Mouse (Mus musculus): ENCODE data around the gene Larp6. TPM values are rescaled to one million over a fixed set of nuclear protein-coding genes. Genes with fewer than 3 reads are reported as not detected.

Larp6 gene
- polyA plus RNA-seq, 1 experiment, result 0.84 TPM

DNA sequence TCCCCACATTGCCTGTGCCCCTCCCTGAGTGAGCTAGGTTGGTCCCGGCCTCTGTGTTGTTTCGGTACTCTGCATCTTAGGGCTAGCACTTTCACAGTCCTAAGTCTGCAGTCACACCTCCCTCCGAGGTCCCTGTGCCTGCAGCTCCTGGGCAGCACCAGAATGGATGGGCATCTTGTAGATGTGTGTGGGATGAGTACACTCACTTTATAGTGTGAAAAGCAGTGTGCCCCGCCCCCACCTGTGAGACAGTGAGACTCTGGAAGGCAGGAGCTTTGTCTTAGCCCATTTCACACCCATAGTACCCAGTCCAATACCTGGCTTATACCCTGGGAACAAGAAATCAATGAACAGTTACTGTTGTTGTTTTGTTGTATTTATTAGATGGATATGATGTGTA lies 2.5 kb downstream of the Larp6 start:
- no peak for DNase-seq (ENCODE audit: low read depth)

GRCm38 (mm10) chr9:60715828-60716227 lies 3.0 kb downstream of the Larp6 start:
- DNase-seq (ENCODE audit: low read depth), result no peak

DNA sequence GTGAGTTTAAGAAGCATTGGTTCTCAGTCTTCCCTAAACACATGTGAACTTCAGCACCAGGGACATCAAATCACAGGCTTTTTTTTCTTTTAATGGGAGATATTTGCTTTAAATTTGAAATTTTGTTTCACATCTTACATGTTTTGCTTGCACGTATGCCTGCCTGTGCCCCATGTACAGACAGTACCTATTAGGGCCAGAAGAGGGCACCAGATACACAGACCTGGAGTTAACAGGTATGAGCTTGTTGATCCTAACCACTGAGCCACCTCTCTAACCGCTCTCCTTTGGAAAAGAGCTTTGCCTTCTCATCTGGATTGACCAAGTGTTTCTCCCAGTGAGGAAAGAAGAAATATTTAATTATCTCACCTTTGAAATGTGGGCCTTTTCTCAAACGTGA lies 5.5 kb downstream of the Larp6 start:
- no peak for DNase-seq (ENCODE audit: low read depth)

DNA sequence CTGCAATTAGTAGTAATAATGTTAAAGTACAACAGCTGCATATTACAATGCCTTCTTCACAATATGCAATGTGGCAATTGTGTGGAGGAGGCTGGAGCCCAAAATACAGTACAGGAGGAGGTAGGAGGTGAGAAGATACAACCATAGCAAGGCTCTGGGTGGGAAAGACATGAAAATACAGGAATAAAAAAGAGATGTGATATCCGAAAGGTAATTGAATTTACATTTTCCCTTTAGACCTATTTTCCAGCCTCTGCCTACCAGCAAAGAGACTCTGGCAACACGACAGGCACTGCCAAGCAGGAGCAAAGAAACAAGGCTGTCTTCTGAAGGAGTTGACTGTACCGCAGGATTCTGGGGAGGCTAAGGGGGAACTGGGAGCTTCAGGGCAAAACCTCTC lies 6.9 kb downstream of the Larp6 start:
- DNase-seq (ENCODE audit: low read depth), result no peak

GRCm38 (mm10) chr9:60724968-60725367 lies 12.2 kb downstream of the Larp6 start:
- no peak for DNase-seq (ENCODE audit: low read depth)

- no peak for DNase-seq (ENCODE audit: low read depth)
These were observed 21.5 kb downstream of the Larp6 start for GRCm38 (mm10) chr9:60734321-60734720.

DNA sequence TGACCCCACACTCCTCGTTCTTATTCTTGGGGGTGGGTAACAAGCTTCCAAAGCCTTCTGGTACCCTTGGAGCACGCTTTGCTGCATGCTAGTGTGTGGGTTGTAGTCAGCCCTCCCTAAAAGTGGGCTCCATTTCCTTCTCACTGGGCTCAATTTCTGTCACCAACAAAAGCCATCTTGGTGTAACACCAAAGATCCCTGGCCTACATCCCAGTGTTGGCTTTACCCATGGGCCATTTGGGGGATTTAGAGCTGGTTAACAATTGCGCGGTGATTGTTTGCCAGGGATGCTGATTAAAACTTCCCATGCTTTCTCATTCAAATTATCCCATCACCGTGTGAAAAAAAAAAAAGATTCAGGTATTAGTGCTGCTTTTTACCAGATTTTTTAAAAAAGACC lies 26.3 kb downstream of the Larp6 start:
- DNase-seq (ENCODE audit: low read depth), result no peak

GRCm38 (mm10) chr9:60741436-60741835 lies 28.6 kb downstream of the Larp6 start:
- DNase-seq (ENCODE audit: low read depth), result no peak

DNA sequence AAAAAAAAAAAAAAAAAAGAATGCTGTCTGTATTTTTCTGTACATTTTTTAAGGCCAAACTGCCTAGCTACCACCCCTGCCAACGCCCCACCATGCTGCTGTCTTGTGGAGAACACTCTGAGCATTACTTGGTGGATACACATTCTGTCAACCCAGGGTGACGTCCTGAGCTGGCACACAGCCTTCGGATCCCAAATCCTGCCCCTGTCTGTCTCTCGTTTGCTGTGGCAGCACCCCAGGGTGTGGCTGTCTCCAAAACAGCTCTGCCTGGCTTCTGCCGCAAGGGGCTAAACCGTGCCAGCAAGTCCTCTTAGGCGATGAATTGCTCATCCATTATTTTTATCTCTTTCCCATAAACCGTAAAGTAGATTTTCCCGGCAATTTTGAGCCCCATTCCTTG lies 29.7 kb downstream of the Larp6 start:
- no peak for DNase-seq (ENCODE audit: low read depth)

GRCm38 (mm10) chr9:60743180-60743900 lies 30.6 kb downstream of the Larp6 start:
- DNase-seq (ENCODE audit: low read depth), result peak; percentile 46

GRCm38 (mm10) chr9:60744171-60744969 lies 31.6 kb downstream of the Larp6 start:
- no peak for DNase-seq (ENCODE audit: low read depth)

DNA sequence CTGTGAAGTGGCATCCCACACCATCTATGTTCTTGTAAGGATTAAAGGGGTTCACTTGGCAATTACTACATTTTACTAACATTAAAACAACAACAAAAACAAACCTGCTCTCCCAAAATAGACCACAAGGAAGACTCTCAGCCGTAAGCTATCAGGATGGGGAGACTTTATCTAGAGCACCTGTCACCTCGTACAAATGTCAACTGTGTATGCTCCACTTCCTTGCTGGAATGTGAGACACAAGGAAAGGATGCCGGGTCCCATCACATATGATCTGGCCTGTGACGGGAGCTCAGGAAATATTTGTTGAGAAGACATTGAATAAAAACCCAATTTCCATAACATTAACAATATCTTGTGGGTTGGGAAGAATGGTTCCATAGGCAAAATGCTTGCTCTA lies 32.2 kb downstream of the Larp6 start:
- DNase-seq (ENCODE audit: low read depth), result no peak

DNA sequence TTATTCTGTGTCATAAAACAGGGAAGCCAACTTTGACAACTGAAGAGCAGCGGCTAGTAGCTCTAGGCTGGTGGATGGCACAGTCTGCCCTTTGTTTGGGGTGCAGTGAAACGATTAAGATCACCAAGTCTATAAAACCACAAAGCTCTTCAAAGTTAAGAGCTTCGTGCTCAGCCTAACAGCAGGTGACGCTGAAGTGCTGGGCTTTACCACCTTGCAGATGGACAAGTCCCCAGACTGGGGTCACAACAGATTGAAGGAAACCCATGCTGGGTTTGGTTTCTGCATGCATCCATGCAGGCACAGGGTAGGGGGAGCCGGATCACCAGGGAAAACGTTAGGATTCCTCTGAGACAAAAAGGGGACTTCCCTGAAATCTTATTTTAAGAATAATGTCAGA lies 33.8 kb downstream of the Larp6 start:
- no peak for DNase-seq (ENCODE audit: low read depth)

GRCm38 (mm10) chr9:60747672-60748071 lies 34.9 kb downstream of the Larp6 start:
- no peak for DNase-seq (ENCODE audit: low read depth)

DNA sequence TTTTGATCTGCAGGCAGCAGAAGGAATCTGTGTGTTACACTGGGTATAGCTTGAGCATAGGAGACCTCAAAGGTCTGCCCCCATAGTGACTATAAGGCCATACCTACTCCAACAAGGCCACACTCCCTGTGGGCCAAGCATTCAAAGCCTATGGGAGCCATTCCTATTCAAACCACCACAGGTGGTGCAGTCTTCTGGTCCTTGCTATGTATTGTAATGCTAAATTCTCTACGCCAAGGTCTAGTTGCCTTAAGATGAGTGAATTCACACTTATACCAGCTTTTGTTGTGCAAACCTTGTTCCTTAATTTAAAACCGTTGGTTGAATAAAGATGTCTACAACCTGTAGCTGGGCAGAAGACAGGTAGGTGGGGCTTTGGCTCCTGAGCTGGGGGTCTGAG lies 35.4 kb downstream of the Larp6 start:
- DNase-seq (ENCODE audit: low read depth), result no peak

DNA sequence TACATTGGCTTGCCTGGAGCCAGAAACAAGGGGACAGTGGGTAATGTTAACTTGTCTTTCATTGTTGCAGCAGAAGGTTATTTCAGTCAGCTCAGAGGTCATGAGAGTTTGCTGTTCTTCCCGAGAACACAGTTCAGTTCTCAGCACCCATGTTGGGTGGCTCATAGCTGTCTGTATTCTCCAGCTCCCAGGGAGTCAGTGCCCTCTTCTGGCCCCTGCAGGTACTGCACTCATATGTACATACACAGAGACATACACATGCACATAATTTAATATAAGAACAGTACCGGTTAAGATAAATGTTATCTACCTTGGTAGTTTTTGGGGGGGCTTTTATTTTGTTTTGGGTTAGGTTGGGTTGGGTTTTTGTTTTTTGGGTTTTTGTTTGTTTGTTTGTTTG lies 36.3 kb downstream of the Larp6 start:
- DNase-seq (ENCODE audit: low read depth), result no peak

GRCm38 (mm10) chr9:60751098-60751497 lies 38.3 kb downstream of the Larp6 start:
- DNase-seq (ENCODE audit: low read depth), result no peak

GRCm38 (mm10) chr9:60751971-60752370 lies 39.2 kb downstream of the Larp6 start:
- DNase-seq (ENCODE audit: low read depth), result no peak

DNA sequence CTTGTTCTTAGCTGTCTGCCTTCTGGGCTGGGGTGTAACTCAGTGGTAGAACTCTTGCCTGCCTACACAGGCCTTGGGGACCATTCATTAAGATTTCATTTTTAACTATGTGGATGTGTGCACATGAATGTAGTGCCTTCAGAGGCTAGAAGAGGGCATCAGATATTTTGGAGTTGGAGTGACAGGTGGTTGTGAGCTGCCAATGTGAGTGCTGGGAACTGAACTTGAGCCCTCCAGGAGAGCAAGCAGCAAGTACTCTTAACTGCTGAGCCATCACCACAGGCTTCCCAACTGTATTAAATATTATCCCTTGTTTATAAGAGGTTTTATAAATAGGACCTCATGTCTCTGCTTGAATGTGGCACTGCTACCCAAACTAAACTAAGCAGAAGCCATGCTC lies 39.8 kb downstream of the Larp6 start:
- DNase-seq (ENCODE audit: low read depth), result no peak

GRCm38 (mm10) chr9:60756258-60756657 lies 43.5 kb downstream of the Larp6 start:
- DNase-seq (ENCODE audit: low read depth), result no peak

DNA sequence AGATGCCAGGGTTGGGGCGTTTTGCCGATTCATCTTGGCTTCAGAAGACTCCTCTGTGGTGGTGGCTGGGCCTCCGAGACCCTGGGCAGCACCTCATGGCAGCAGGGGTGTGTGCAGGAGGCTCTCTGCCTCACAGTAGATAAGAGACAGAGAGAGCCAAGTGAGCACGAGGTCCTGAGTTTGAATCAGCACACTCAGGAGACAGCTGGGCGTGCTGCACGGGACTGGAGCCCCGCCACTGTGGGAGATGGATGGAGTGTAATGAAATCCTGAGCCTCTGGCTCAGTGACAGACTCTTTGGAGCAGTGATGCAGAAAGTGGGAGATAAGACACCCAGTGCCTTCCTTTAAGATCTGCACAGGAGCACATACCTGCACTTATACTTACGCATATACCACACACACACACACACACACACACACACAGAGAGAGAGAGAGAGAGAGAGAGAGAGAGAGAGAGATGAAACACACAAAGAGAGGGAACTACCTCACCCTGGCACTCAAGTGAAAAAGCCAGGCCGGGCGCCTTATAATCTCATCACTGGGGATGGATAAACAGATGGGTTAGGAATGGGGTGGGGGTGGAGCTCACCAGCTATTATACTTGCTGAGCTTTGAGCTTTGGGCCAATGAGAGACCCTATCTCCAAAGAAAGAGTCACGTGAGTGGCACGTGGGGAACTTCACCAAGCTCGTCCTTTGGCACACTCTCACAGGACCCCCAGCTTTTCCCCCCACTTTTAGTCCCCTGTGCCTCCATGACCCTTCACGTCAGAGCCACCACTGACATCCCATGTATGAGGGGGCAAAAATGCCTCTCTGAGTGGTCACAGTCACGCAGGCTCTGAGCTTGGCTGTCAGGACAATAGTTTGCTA lies 44.3 kb downstream of the Larp6 start:
- DNase-seq (ENCODE audit: low read depth), result no peak

GRCm38 (mm10) chr9:60757817-60758216 lies 45.0 kb downstream of the Larp6 start:
- no peak for DNase-seq (ENCODE audit: low read depth)
